Mouse (Mus musculus) left cerebral cortex, adult 9 months (tissue): ENCODE results near the gene Edc3.

Experiments
- DNase-seq, 2 experiments: peaks; one replicate each; pipeline ENCODE4 v3.0.0; 2022; ENCODE audit warnings: low spot score in 2 of 2

Gene Edc3

GRCm38 (mm10) chr9:57708068-57708719, at the start of gene Edc3:
TSS of gene Edc3 (plus strand) at chr9:57708540.
- DNase-seq, result peak; percentile 50 to 82

- no peak for DNase-seq
These were observed 49.4 kb upstream of the Edc3 start for GRCm38 (mm10) chr9:57658970-57659369.

- DNase-seq, result peak in 1 of 2 experiments; percentile 84
These were observed 48.6 kb upstream of the Edc3 start for GRCm38 (mm10) chr9:57659774-57660173.

DNA sequence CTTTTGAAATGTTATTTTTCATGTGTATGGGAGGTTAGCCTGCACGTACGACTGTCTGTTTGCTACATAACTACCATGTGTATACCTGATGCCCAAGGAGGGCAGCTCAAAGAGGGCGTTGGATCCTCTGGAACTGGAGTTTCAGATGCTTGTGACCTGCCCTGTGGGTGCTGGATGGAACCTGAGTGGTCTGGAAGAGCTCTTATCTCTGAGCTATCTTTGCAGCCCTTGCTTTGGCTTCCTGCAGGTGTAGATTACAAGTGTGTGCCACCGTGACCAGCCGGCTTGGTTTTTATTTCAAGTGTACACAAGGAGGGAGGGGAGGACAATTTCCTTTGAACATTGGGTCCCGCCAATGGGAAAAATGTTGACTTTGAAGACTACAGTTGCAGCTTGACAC, 47.8 kb upstream of the Edc3 start:
- DNase-seq, result no peak

- no peak for DNase-seq
These were observed 46.8 kb upstream of the Edc3 start for GRCm38 (mm10) chr9:57661552-57661951.

DNA sequence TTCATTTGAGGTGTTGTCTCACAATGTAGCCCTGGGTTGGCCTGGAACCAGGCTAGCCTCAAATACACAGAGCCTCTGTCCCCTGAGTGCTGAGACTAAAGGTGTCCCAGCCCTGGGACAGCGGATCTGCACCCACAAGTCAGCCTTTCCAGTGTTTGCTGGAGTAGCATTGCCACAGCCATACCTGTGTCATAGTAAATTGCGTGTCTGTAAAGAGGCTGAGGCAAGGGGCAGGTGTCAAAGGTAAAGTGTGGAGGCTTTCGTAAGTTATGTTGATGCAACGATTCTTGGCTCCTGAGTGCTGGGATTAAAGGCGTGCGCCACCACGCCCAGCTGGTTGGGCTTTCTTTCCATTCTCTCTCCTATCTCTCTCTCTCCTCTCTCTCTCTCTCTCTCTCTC, 43.7 kb upstream of the Edc3 start:
- DNase-seq, result no peak

DNA sequence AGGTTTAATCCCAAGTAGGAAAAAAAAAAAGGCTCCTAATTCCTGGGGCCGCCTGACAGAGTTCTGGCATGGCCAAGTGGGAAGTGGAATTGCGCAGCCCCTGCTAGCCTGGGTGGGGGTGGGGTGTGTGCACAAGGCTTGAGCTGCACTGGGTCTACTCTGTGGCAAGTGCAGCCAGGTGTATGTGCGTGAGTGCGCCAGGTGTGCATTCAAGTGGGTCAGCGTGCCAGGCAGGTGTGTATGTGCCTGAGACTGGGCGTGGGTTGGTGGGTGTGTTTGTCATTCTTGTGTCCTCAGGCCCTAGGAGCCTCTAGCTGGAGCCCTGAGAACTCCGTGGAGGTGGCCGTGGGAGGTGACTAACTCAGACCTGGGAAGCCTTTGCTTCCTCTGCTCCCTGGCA, 41.8 kb upstream of the Edc3 start:
- DNase-seq, result no peak

GRCm38 (mm10) chr9:57667136-57667535, 41.2 kb upstream of the Edc3 start:
- DNase-seq, result no peak

DNA sequence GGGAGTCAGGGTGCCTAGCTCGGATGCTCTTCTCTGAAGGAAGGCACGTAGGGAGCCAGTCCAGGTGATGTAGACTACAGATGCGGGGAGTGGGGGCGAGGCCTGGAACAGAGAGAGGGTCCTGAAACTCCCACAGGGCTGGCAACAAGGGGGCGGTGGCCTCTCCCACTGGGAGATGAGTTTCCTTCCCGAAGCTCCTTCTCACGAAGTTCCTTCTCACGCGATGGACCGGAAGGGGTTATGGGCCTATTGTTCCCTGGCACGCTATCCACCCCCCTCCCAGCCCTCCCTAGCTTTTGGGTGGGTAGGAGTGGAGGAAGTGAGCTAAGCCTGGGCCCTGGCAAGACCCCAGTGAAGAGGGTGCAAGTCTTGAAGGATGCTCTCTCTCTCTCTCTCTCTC, 40.5 kb upstream of the Edc3 start:
- DNase-seq, result no peak

DNA sequence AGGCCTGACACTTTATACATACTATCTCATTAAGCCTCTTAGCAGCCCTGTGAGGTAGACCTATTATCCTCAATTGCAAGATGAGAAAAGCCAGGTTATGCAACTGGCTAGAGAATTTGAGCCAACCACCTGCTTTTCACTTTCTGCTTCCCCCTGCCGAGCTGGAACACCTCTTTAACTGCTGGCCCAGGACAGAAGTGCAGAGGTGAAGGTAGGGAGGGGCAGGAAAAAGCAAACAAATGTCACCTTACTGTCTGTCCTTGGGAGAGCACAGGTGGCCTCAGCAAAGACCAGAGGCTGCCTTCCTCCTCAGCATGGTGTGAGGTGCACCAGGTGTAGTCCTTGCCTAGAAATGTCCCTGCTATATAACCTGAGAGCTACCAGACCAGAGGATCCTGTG, 40.1 kb upstream of the Edc3 start:
- no peak for DNase-seq

- no peak for DNase-seq
These were observed 38.8 kb upstream of the Edc3 start for GRCm38 (mm10) chr9:57669566-57669965.

- no peak for DNase-seq
These were observed 37.3 kb upstream of the Edc3 start for GRCm38 (mm10) chr9:57671037-57671436.

DNA sequence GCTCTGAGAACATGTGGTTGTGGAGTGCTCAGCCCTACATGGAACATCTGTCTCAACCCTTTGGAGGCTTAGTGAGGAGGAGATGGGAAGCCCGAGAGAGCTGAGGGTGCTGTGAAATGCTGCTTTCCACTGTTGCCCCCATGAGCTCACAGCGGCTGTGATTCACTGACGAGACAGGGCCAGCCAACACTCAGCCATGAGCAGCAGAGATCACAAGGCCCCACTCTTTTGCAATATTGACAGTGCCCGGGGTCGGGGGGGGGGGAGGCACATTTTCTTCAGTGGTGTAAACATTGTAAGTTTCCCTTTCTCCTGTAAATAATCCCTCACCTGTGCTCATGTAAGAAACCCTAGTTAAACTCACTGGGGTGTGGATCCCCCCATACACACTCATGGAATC, 36.8 kb upstream of the Edc3 start:
- no peak for DNase-seq

- DNase-seq, result no peak
These were observed 26.9 kb upstream of the Edc3 start for GRCm38 (mm10) chr9:57681411-57681810.

DNA sequence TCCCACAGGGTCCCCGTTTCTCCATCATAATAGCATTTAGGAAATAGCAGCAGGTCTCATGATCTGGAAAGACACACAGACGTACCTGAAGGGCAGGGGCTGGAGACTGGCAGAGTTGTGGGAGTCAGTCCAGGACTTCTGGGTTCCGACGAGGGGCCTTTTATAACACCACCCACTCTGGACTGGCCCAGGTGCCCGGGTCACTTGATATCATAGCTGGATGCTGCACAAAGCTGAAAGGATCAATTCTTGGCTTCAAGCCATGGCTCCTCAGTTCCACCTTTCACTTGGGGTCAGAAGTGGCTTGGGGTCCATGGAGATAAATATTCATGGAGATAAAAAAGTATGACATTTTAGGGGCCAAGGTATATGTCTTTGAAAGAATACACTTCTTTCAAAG, 24.8 kb upstream of the Edc3 start, which contains the start of gene Cyp1a2:
Gene Cyp1a2, minus strand, starts transcription at position 184 of the 400 bp plus-strand sequence.
- no peak for DNase-seq

DNA sequence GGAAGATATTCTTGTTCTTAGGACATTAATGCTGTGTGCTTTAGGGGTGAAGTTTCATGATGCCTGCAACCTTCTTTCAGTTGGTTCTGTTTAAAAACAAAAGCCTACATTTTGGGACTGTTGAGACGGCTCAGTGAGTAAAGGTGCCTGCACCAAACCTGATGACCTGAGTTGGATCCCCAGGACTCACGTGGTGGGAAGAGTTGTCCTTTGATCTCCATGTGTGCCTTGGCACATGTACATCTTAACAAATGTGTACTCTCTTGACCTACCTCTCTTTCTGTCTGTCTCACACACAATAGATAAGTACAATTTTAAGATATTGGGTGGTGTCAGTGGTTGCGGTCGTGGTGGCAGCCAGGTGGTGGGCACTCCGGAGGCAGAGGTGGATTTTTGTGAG, 22.3 kb upstream of the Edc3 start:
- no peak for DNase-seq

DNA sequence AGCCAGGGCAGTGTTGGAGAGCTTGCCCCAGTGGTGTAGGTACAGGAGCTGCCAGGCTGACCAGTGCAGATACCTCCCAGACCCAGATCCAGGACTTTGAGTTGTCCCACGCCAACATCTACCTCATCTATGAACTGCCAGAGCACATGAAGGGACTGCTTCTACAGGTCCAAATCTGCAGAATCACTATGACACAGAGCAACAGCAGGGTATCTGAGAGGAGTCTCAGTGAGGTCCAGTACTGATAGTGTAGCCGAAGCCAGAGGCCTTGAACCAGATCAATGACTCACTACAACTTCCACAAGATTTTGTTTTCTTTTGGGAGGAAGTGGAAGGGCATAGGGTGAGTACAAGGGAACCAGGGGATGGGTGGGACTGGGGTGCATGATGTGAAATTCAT, 20.6 kb upstream of the Edc3 start, which contains the start of gene Cyp1a1:
Gene Cyp1a1, plus strand, starts transcription at position 178 of the 400 bp plus-strand sequence.
- no peak for DNase-seq

- DNase-seq, result no peak
These were observed 20.2 kb upstream of the Edc3 start for GRCm38 (mm10) chr9:57688158-57688557.

- no peak for DNase-seq
These were observed 19.7 kb upstream of the Edc3 start for GRCm38 (mm10) chr9:57688606-57689005.

DNA sequence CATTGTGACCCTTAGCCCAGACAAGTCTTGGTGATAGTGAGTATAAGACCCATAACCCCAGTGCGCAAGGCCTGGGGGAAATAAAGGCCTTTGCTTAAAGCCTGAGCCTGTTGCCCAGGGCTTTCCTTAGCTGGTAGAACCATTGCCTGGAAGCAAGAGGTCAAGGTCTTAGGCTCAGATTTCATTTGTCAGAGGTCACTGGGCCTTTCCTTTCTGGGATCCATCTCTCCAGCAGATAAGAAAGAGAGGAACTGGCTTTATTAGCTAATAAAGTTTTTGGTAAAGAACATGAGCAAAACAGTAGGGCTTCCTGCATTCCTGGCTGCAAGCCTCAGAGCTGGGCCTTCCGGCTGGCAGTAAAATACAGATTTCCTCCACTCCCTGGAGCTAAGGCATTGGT, 14.2 kb upstream of the Edc3 start:
- no peak for DNase-seq

DNA sequence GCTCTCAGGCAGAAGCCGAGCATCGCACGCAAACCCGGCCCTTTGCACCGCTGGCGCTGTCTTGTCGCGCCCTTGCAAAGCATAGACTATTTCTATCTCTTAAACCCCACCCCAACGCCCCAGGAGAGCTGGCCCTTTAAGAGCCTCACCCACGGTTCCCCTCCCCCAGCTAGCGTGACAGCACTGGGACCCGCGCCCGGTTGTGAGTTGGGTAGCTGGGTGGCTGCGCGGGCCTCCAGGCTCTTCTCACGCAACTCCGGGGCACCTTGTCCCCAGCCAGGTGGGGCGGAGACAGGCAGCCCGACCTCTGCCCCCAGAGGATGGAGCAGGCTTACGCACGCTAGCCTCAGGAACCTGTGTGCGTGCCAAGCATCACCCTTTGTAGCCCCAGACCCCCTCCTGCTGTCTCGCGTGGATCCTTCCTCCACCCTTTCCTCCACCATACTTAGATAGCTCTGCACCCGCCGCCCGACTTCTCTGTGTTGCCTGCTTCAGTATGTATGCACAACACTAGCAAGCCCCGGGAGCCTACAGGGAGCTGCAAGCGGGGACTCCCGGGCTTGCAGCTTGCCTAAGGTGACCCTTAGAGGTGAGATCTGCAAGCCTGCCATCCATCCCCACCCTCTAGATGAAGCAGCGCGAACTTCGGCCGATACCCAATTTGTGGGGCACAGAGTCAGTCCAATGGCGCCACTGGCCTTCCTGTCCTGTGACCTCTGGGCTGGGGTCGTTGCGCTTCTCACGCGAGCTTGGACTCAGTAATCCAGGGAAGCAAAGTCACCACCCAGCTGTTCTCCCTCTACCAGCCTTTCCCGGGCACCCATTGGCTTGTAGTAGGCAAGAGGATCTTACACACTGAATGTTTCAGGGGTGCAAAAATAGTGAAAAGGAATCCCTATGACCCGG, 11.7 kb upstream of the Edc3 start:
- peak in 1 of 2 experiments; percentile 70 for DNase-seq

GRCm38 (mm10) chr9:57697380-57697779, 11.0 kb upstream of the Edc3 start:
- no peak for DNase-seq
